Mouse (Mus musculus): Measurements from ENCODE around the gene Aldh4a1.

The Aldh4a1 gene

GRCm38 (mm10) chr4:139589351-139590027 lies 33.2 kb upstream of the Aldh4a1 start:
- in situ Hi-C loops (cut with MboI, MseI) = loop anchor here (10.0 kb wide), 1 partner anchor 1965 kb away; no protein-coding TSS in a partner anchor

GRCm38 (mm10) chr4:139590446-139590845 lies 32.2 kb upstream of the Aldh4a1 start:
- in situ Hi-C loops (cut with MboI, MseI) = loop anchor here (10.0 kb wide), 1 partner anchor 1964 kb away; no protein-coding TSS in a partner anchor

- in situ Hi-C loops (cut with MboI, MseI) = loop anchor here (10.0 kb wide), 1 partner anchor 1962 kb away; no protein-coding TSS in a partner anchor
These were observed 29.8 kb upstream of the Aldh4a1 start for GRCm38 (mm10) chr4:139592895-139593294.

DNA sequence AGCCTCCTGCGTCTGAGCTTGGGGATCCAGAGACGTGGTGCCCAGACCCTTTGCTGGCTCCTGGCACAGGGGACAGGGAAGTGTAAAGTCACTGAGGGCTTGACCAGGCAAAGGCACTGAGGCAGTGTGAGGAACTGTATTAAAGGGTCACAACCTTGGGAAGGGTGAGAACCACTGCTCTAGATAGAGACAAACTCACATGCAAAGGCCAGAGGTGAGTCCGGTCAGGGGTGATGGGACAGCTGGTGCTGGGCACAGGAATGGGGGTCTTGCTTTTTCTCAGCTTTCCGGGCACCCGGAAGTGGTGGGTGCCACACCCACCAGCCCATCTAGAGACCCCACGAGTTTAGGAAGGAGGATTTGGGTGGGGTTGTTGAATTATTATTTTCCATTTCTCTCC lies 29.3 kb upstream of the Aldh4a1 start:
- in situ Hi-C loops (cut with MboI, MseI) = loop anchor here (10.0 kb wide), 1 partner anchor 1961 kb away; no protein-coding TSS in a partner anchor

DNA sequence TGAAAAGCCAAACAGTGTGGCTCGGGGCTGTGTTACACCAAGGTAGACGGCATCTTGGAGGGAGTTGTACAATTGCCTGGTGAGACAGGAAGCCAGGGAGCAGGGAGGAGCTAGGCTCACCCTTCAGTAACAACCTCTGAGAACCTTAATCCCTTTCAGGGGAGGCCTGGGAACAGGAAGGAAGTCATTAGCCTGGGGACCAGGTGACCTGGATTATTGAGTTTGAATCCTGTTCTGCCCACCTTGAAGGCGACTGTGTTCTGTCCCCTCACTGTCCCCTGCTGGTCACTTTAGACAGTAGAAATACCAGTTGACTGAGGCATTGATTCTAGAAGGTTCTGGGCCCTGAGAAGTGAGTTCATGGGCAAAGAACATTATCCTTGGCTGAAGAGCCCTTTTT lies 28.6 kb upstream of the Aldh4a1 start:
- in situ Hi-C loops (cut with MboI, MseI) = loop anchor here (10.0 kb wide), 1 partner anchor 1961 kb away; no protein-coding TSS in a partner anchor

- in situ Hi-C loops (cut with MboI, MseI) = loop anchor here (10.0 kb wide), 1 partner anchor 1958 kb away; no protein-coding TSS in a partner anchor
These were observed 26.0 kb upstream of the Aldh4a1 start for GRCm38 (mm10) chr4:139596715-139597114.

- in situ Hi-C loops (cut with MboI, MseI) = loop anchor here (10.0 kb wide), 1 partner anchor 1957 kb away; no protein-coding TSS in a partner anchor
These were observed 25.1 kb upstream of the Aldh4a1 start for GRCm38 (mm10) chr4:139597286-139598284.

- in situ Hi-C loops (cut with MboI, MseI) = loop anchor here (10.0 kb wide), 1 partner anchor 1956 kb away; no protein-coding TSS in a partner anchor
These were observed 24.3 kb upstream of the Aldh4a1 start for GRCm38 (mm10) chr4:139598356-139598755.

GRCm38 (mm10) chr4:139598950-139599518 lies 23.6 kb upstream of the Aldh4a1 start:
- in situ Hi-C loops (cut with MboI, MseI) = loop anchor here (10.0 kb wide), 1 partner anchor 1956 kb away; no protein-coding TSS in a partner anchor

DNA sequence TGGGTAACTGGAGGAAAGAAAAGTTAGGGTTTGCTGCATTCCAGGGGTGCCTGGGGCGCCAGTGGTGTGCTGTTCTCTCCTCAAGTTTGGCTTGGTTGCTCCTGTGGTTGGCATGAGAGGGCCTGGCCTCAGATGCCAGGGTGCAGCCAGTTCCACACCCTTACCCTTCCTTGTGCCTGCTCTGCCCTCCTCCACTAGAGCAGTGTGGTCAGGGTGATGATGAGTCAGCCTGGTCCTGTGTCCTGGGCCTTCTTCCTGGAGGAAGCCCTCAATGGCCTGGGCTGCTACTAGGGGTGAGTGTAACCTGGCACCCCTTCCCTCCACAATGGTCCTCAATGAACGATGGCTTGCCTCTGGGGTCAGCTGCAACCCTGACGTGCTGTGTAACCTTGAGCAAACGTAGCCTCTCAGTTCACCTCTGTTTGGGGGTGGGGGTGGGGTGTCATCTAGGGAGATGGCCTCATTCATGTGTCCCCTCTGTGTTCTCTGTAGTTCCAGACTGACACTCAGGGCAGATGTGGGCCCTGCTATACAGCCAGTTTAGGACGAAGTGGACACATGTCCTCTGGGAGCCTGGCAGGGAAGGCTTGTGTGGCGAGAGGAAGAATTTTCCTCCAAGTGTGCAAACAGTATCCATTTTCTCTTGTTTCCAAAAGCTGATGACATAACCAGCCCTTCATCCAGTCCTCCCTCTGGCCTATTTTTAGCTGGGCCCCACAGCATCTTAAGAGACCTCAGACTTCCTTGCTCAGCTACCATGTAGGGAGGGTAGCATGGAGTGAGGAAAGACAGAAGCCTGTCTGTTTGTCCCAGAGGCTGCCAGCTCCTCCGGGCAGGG lies 20.9 kb upstream of the Aldh4a1 start:
- in situ Hi-C loops (cut with MboI, MseI) = no loop called here

GRCm38 (mm10) chr4:139602357-139603244 lies 20.1 kb upstream of the Aldh4a1 start, which contains the start of gene Gm21969:
Gene Gm21969 (plus strand): TSS chr4:139603186.
- in situ Hi-C loops (cut with MboI, MseI) = no loop called here

DNA sequence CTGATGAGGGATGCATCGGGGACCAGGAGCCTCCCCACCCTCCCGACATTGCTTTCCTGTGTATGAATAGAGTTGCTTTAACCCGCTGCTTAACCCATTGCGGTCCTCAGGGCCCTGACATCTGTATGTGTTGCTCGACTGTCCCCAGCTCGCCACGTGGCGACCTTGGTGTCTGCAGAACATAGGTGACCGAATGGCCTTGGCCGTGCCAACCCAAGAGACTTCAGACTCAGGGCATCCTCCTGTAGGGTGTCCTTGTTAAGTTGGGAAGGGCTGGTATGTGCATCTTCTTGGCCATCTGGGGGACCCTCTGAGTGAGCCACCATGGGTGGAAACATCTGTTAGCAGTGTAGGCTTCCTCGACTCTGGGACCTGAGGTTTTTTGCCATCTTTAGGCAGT lies 17.4 kb upstream of the Aldh4a1 start:
- in situ Hi-C loops (cut with MboI, MseI) = no loop called here

- in situ Hi-C loops (cut with MboI, MseI) = no loop called here
These were observed 15.9 kb upstream of the Aldh4a1 start for GRCm38 (mm10) chr4:139606732-139607131.

DNA sequence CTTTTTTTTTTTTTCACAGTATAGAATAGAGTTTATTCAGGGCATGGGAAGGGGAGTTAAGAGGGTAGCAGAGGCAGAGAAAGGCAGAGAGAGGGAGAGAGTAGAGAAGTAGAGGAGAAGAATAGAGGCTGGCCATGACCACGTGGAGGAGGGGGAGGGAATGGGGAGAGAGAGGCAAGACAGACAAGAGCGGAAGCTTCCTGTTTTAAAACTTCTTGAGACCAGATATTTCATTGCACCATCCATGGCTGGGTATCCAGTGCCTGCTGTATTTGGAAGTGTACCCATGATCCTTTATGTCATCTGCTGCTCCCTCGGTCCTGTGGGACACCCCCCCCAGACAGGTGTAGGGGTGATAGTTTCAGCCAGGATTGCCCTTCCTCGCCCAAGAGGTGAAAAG lies 13.7 kb upstream of the Aldh4a1 start:
- in situ Hi-C loops (cut with MboI, MseI) = no loop called here

DNA sequence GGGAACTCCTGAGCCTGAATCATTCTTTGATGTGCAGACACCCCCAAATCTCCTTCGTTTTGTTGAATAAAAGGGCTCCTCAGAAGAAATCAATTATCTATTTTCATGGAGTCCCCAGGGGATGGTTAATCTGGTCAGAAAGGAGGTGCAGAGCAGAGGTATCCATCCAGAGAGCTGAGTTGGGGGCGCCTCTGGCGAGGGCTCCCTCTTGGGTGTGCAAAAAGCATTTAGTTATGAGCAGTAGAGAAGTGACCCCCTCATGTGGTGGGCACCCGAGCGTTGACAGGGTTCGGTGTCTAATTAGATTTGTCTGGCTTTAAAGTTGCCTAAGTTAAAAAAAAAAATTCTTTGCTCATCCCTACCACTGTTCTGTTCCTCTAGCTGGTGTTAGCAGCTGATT lies 11.7 kb upstream of the Aldh4a1 start:
- in situ Hi-C loops (cut with MboI, MseI) = no loop called here

DNA sequence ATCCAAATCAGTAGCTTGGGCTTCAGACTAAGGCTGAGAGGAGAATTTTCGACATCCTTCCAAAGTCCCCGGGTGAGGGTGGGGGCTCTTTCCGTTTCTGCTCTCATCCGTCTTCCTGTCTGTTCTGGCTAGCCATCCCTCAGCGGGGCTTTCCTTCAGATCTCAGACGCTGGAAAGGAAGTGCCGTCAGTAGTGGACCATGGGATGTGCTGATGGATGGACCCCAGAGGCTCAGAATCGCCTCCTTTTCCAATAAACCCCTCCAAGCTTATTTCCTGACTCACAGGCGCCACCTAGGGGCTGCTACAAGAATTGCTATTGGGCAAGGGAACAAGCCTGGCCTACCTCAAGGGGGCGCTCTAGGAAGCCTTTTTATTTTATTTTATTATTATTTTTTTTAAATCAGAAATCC lies 11.1 kb upstream of the Aldh4a1 start:
- in situ Hi-C loops (cut with MboI, MseI) = no loop called here

- in situ Hi-C loops (cut with MboI, MseI) = no loop called here
These were observed 8.0 kb upstream of the Aldh4a1 start for GRCm38 (mm10) chr4:139614524-139615260.

DNA sequence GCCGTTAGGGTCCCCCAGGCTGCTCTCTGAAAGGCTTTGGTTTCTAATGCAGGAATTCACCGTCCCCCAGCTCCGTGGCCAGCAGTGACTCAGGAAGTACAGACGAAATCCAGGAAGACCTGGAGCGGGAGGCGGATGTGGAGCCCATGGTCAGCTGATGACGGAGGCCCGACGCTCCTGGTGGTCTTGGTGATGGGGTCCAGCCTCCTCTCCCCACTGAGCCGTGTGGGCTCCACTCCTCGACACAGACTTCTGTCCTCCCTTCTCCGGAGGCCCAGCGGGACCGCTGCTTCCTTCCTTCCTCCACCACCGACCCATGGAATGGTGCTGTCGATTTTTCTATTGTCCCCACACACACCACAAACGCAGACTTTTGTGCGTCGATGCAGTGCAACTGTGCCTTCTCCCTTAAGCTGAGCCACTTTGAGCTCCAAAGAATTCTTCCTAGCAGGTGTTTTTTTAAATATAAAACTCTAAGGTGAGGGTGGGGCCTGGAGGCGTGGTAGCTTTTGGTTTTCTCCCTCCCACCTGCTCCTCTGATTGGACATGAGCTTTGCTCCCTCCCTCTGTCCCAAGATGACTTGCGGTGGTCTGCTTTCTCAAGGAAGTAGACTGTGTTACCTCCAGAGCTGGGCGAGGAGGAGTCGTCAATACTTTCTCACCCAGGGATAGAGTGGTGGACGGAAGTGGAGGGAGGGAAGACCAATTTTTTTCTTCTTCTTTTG lies 6.2 kb upstream of the Aldh4a1 start:
- in situ Hi-C loops (cut with MboI, MseI) = no loop called here

Data from T-helper 1 cell (primary cell).